Mouse (Mus musculus): ENCODE data around the gene Aadacl3. TPM values are rescaled to one million over a fixed set of nuclear protein-coding genes. Genes with fewer than 3 reads are reported as not detected.
A peak's percentile ranks its signal among the peaks of the same experiment; 100 is the strongest.

Gene Aadacl3
- polyA plus RNA-seq, 1 experiment from 2014 or later, result not detected

DNA sequence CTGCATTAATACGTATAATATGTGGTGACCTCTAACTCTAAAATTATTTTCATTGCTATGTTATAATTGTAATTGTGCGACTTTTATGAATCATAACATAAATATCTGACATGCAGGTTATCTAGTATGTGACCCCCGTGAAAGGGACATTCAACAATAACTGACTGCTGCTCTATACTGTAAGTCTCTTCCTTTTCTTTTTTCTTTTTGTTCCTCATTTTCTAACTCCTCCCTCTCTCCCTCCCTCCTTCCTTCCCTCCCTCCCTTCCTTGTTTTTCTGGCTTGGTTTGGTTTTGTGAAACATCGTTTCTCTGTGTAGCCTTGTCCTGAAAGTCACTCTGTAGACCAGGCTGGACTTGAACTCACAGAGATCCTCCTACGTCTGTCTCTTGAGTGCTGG, 39.0 kb downstream of the Aadacl3 start:
- H3K4me2 ChIP-seq (replicated peaks), result no peak overlapping the region
- 76% methylated on average over 5 of the region's 5 CpGs for WGBS
- H3K9me3 ChIP-seq, result no peaks in the 10 kb centered on the region
- ATAC-seq (ENCODE audit: low FRiP score, low read depth), result no peak
- no peaks in the 10 kb centered on the region for H3K4me1 ChIP-seq
- H3K9ac ChIP-seq, result no peak overlapping the region
- no peak overlapping the region for H3K4me3 ChIP-seq
- H3K27me3 ChIP-seq, result no peaks in the 10 kb centered on the region
- H3K27ac ChIP-seq, result no peak overlapping the region
- H3K36me3 ChIP-seq, result no peaks in the 10 kb centered on the region

DNA sequence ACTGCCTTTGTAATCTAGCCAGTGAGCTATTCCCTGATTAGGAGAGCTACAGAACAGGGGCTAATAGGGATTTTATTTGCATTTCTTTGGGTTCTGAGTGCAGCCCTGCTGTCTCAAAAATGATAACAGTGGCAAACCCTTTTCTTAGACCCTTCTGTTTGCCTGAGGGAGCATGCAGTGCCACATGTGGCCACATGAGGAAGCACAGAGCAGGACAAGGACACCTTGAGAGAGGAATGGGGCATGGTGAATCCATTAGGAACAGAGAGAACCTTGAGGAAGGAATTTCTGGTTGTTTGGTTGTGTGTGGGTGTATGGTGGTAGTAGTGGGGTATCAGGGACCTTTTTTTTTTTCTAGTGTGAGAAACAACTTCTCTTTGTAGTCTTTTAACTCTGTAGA, 42.9 kb downstream of the Aadacl3 start:
- H3K4me1 ChIP-seq, result no peaks in the 10 kb centered on the region
- ATAC-seq (ENCODE audit: low FRiP score, low read depth), result no peak
- H3K27ac ChIP-seq, result no peak overlapping the region
- H3K36me3 ChIP-seq, result no peaks in the 10 kb centered on the region
- H3K27me3 ChIP-seq, result no peaks in the 10 kb centered on the region
- no peak overlapping the region for H3K4me2 ChIP-seq (replicated peaks)
- H3K9me3 ChIP-seq, result no peaks in the 10 kb centered on the region
- no peak overlapping the region for H3K4me3 ChIP-seq
- no peak overlapping the region for H3K9ac ChIP-seq

DNA sequence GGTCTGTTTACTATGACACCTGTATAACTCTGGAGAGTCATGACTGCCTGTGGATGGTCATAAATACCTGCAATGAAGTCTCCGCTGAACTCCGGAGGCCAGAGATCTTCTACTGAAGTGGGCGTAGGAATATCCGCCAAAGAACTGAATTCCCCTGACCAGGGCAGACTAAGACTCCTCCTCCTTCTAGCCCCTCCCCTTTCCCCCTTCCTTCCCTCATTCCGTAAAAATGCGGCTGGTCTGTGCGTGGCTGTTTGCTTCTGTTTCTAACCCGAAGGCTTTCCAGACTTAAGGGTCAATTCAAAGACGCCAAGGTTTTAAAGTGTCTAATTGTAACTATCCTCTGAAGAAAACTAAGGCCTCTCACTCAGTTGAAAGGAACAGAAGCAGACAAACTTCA, 55.3 kb downstream of the Aadacl3 start, which contains the start of gene Pramef12:
Gene Pramef12, minus strand, starts transcription at position 175 of the 400 bp plus-strand sequence.
- Histone ChIP-seq H3K9ac (no peak within 1 kb of the TSS), H3K4me2 (replicated peaks) (no peak within 1 kb of the TSS), H3K27ac (no peak within 1 kb of the TSS), H3K9me3 (no peaks in the 10 kb centered on the region), H3K27me3 (no peaks in the 10 kb centered on the region), H3K36me3 (no peaks in the 10 kb centered on the region), H3K4me3 (no peak within 1 kb of the TSS), H3K4me1 (no peaks in the 10 kb centered on the region)
- 64% methylated on average over 9 of the region's 9 CpGs for WGBS
- no peak for ATAC-seq (ENCODE audit: low FRiP score, low read depth)

DNA sequence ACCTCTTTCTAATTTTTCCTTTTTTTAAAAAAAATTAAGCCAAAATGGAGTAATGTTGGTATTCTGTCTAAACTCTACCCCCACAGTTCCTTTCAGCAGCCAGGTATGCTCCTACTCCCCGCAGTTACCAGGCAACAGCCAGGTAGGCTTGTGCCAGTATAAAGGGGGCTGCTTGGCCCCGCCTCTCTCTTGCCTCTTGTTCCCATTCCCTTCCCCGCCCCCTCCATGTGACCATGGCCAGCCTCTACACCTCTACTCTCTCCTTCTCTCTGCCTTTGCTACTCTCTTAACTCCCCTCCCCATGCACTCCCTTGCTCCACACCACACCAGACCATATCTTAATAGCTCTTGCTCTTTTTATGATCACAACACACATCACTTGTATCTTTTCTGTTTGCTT, 57.3 kb downstream of the Aadacl3 start:
- Histone ChIP-seq H3K36me3 (no peaks in the 10 kb centered on the region), H3K9ac (no peak overlapping the region), H3K4me2 (replicated peaks) (no peak overlapping the region), H3K4me1 (no peaks in the 10 kb centered on the region), H3K9me3 (no peaks in the 10 kb centered on the region), H3K27ac (no peak overlapping the region), H3K27me3 (no peaks in the 10 kb centered on the region), H3K4me3 (no peak overlapping the region)
- WGBS, result 64% methylated on average over 3 of the region's 3 CpGs
- ATAC-seq (ENCODE audit: low FRiP score, low read depth), result no peak

DNA sequence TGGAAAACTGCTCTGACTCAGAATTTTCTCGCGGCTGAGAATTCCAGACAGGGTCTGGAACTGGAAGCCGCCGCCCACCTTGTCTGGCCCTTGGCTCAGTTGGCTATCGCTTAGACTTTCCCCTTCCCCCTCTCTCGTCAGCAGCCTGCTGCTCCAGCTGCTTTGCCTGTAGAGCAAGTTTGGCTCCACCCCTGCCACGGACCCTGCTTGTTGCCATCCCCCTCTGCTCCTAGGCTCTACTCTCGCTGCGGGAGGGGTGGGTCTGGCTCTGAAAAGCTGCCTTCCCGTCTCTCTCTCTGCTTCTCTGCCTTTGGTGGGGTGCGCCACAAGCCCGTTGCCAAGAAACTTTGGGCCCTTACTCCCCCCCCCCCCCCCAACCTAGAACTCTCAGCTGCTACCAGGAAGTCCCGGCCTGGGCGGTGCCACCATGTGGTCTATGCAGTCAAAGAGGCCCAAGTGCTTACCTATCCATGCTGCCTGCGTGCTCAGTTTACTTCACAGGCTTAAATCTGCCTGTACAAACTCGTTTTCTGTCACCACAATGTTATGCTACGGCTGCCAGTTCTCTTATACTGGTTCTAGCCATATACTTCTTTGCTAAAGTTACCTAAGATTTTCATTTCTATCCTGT, 59.0 kb downstream of the Aadacl3 start:
- Histone ChIP-seq H3K9me3 (no peaks in the 10 kb centered on the region), H3K27me3 (no peaks in the 10 kb centered on the region), H3K9ac (peak overlapping the region; percentile 50), H3K4me2 (replicated peaks) (peak overlapping the region; percentile 60), H3K4me1 (no peaks in the 10 kb centered on the region), H3K4me3 (peak overlapping the region; percentile 38), H3K36me3 (no peaks in the 10 kb centered on the region), H3K27ac (peak overlapping the region; percentile 82)
- peak; percentile 94 for ATAC-seq (ENCODE audit: low FRiP score, low read depth)
- WGBS, result 5% methylated on average over 17 of the region's 17 CpGs

Other genes starting within 250 kb of the Aadacl3 start
- not detected in 2 replicates for gene Pramel5, start 183.3 kb downstream of the Aadacl3 start, polyA plus RNA-seq (2015; fragmentation: Nextera tagmentation; extraction: Ambion mirVana)
- gene Gm13128, start 133.5 kb downstream of the Aadacl3 start, polyA plus RNA-seq (2015; fragmentation: Nextera tagmentation; extraction: Ambion mirVana), result not detected in 2 replicates
- gene Gm13119, start 105.8 kb downstream of the Aadacl3 start, polyA plus RNA-seq (2015; fragmentation: Nextera tagmentation; extraction: Ambion mirVana), result not detected in 2 replicates
- gene Pramef20, start 85.8 kb downstream of the Aadacl3 start, polyA plus RNA-seq (2015; fragmentation: Nextera tagmentation; extraction: Ambion mirVana), result not detected in 2 replicates
- 0.17 and 0.41 TPM in 2 replicates for gene Pramef12, start 55.3 kb downstream of the Aadacl3 start, polyA plus RNA-seq (2015; fragmentation: Nextera tagmentation; extraction: Ambion mirVana)
- gene 1700012P22Rik, start 25.0 kb downstream of the Aadacl3 start, polyA plus RNA-seq (2015; fragmentation: Nextera tagmentation; extraction: Ambion mirVana), result not detected in 2 replicates
- gene Gm9944, start 10.4 kb downstream of the Aadacl3 start, polyA plus RNA-seq (2015; fragmentation: Nextera tagmentation; extraction: Ambion mirVana), result not detected in 2 replicates
- not detected in 2 replicates for gene 9430007A20Rik, start 56.1 kb upstream of the Aadacl3 start, polyA plus RNA-seq (2015; fragmentation: Nextera tagmentation; extraction: Ambion mirVana)
- not detected in 2 replicates for gene Gm13124, start 101.4 kb upstream of the Aadacl3 start, polyA plus RNA-seq (2015; fragmentation: Nextera tagmentation; extraction: Ambion mirVana)
- gene Aadacl4, start 150.0 kb upstream of the Aadacl3 start, polyA plus RNA-seq (2015; fragmentation: Nextera tagmentation; extraction: Ambion mirVana), result not detected in 2 replicates
- not detected in 2 replicates for gene Gm436, start 222.6 kb upstream of the Aadacl3 start, polyA plus RNA-seq (2015; fragmentation: Nextera tagmentation; extraction: Ambion mirVana)